Mouse (Mus musculus) ES-E14 (cell line): ENCODE results near the gene Cacna1i. TPM values are rescaled to one million over a fixed set of nuclear protein-coding genes. Genes with fewer than 3 reads are reported as not detected.

ENCODE experiments used
- DNase-seq: peaks from one replicate; pipeline ENCODE4 v3.0.0-alpha.2; 2013; ENCODE audit warnings: low read depth, low spot score
- H3K27ac ChIP-seq: 2 replicates; pipeline ENCODE4 v1.5.1; 2012; ENCODE audit warnings: low read depth, mild to moderate bottlenecking, low read length, moderate library complexity, mixed read lengths; ENCODE audit not compliant: poor library complexity, insufficient read depth, severe bottlenecking
- H3K36me3 ChIP-seq: 2 replicates; pipeline ENCODE4 v1.6.1; 2012; ENCODE audit warnings: mild to moderate bottlenecking, low read length, moderate library complexity, mixed read lengths; ENCODE audit not compliant: control insufficient read depth, poor library complexity, insufficient read depth, severe bottlenecking
- H3K4me1 ChIP-seq, 2 experiments: fragments of 150-350 bp in 1 of 2; sonication (generic) in 1 of 2; 2 replicates each; pipeline ENCODE4 v1.6.1; 2012; ENCODE audit warnings: low read length in 2 of 2, mild to moderate bottlenecking in 1 of 2, mixed read lengths in 1 of 2; ENCODE audit not compliant: control insufficient read depth in 2 of 2, insufficient read depth in 2 of 2, poor library complexity in 1 of 2
- H3K4me3 ChIP-seq, 2 experiments: fragments of 150-350 bp in 1 of 2; sonication (generic) in 1 of 2; 2 replicates each; pipeline ENCODE4 v1.5.1; 2012; ENCODE audit warnings: low read length in 2 of 2, low read depth in 1 of 2, mild to moderate bottlenecking in 1 of 2, mixed read lengths in 1 of 2; ENCODE audit not compliant: insufficient read depth in 1 of 2, poor library complexity in 1 of 2, severe bottlenecking in 1 of 2
- H3K9ac ChIP-seq: 2 replicates; pipeline ENCODE4 v1.6.1; 2012; ENCODE audit warnings: low read depth, mild to moderate bottlenecking, low read length, mixed read lengths; ENCODE audit not compliant: poor library complexity, insufficient read depth, severe bottlenecking
- H3K9me3 ChIP-seq: fragments of 150-350 bp; sonication (generic); 2 replicates; pipeline ENCODE4 v1.6.1; 2012; ENCODE audit warnings: low read depth, mild to moderate bottlenecking, low read length; ENCODE audit not compliant: control insufficient read depth, insufficient read depth
- CHD2 ChIP-seq: IDR thresholded peaks from 2 replicates; pipeline ENCODE4 v1.6.1; 2014; ENCODE audit warnings: mild to moderate bottlenecking, low read depth, low read length, inconsistent platforms
- HCFC1 ChIP-seq: IDR thresholded peaks from 2 replicates; pipeline ENCODE4 v1.6.1; 2012; ENCODE audit warnings: low read length, inconsistent platforms, borderline replicate concordance; ENCODE audit not compliant: insufficient read depth
- MAFK ChIP-seq: IDR thresholded peaks from 2 replicates; pipeline ENCODE4 v1.6.1; 2014; ENCODE audit warnings: mild to moderate bottlenecking, low read depth, low read length, inconsistent platforms; ENCODE audit not compliant: insufficient read depth
- ZC3H11A ChIP-seq: IDR thresholded peaks from 2 replicates; pipeline ENCODE4 v1.6.1; 2012; ENCODE audit warnings: low read depth, mild to moderate bottlenecking, inconsistent platforms, low read length, borderline replicate concordance
- ZNF384 ChIP-seq: IDR thresholded peaks from 2 replicates; pipeline ENCODE4 v1.6.1; 2012; ENCODE audit warnings: low read depth, low read length, inconsistent platforms
- in situ Hi-C, 2 experiments: fragments of 600-800 bp; cut with MboI; formaldehyde crosslinking; loops; one replicate each; pipeline ENCODE4 v1.15.1; 2025; ENCODE audit warnings: low sequenced_read_pairs in 2 of 2, inconsistent platforms in 1 of 2; ENCODE audit not compliant: unreplicated experiment in 2 of 2
- total RNA-seq: library from RNA; depleted of rRNA; stranded (reverse); fragments of 300-350 nt; gene quantifications from 2 replicates; pipeline ENCODE4 v1.2.3, GENCODE M21; 2012

Gene Cacna1i
- total RNA-seq, 1 experiment, result 1.7 TPM

DNA sequence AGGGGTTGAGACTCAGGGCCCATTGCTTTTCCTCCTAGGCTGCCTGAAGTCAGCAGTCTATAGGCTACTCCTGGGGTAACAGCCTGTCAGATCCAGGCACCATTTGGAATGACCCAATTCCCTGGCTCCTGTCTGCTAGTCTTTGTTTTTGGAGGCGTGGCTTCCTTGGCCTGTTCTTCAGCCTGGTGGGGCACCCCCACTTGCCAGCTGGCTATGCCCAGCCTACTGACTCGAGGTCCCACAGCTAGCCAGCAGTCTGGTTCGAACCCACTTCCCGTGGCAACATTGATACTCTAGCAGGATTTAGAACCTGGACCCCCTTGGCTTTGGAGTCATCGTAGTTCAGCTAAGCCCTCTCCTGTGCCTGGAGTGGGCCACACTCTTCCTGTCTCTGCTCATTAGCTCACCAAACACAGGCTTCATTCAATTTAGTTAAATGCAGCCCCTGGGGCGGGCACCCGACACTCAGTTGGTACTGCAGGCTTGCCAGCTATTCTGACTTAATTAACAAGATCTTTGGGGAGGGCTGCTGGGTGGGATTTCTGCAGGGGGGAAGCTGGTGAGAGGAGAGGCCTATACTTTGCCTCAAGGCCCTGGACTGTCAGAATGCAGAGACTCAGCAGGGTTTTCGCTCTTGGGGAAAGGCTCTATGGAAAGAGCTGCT, 75.6 kb downstream of the Cacna1i start:
- Histone ChIP-seq H3K9ac (no peak overlapping the region), H3K4me3 (no peak overlapping the region), H3K36me3 (no peaks in the 10 kb centered on the region), H3K4me1 (no peaks in the 10 kb centered on the region), H3K9me3 (no peaks in the 10 kb centered on the region), H3K27ac (no peak overlapping the region)
- in situ Hi-C loops, result no loop called here
- TF ChIP-seq MAFK, result no peak
- no peak for TF ChIP-seq HCFC1
- TF ChIP-seq ZC3H11A, result no peak
- no peak for TF ChIP-seq CHD2
- no peak for TF ChIP-seq ZNF384
- no peak for DNase-seq

- H3K9me3 ChIP-seq, result no peaks in the 10 kb centered on the region
- H3K36me3 ChIP-seq, result no peaks in the 10 kb centered on the region
- H3K27ac ChIP-seq, result no peak overlapping the region
- TF ChIP-seq HCFC1 (no peak), ZNF384 (no peak), ZC3H11A (no peak), CHD2 (no peak), MAFK (no peak)
- H3K4me3 ChIP-seq, result no peak overlapping the region
- no peaks in the 10 kb centered on the region for H3K4me1 ChIP-seq
- no peak for DNase-seq
- in situ Hi-C loops, result no loop called here
- H3K9ac ChIP-seq, result no peak overlapping the region
These were observed 77.0 kb downstream of the Cacna1i start for GRCm38 (mm10) chr15:80363821-80364715.

- Histone ChIP-seq H3K9ac (no peak overlapping the region), H3K9me3 (no peaks in the 10 kb centered on the region), H3K4me3 (no peak overlapping the region), H3K36me3 (no peaks in the 10 kb centered on the region), H3K4me1 (no peaks in the 10 kb centered on the region), H3K27ac (no peak overlapping the region)
- no peak for DNase-seq
- in situ Hi-C loops, result no loop called here
- no peak for TF ChIP-seq ZNF384
- no peak for TF ChIP-seq CHD2
- no peak for TF ChIP-seq ZC3H11A
- no peak for TF ChIP-seq HCFC1
- TF ChIP-seq MAFK, result no peak
These were observed 79.9 kb downstream of the Cacna1i start for GRCm38 (mm10) chr15:80366899-80367298.

DNA sequence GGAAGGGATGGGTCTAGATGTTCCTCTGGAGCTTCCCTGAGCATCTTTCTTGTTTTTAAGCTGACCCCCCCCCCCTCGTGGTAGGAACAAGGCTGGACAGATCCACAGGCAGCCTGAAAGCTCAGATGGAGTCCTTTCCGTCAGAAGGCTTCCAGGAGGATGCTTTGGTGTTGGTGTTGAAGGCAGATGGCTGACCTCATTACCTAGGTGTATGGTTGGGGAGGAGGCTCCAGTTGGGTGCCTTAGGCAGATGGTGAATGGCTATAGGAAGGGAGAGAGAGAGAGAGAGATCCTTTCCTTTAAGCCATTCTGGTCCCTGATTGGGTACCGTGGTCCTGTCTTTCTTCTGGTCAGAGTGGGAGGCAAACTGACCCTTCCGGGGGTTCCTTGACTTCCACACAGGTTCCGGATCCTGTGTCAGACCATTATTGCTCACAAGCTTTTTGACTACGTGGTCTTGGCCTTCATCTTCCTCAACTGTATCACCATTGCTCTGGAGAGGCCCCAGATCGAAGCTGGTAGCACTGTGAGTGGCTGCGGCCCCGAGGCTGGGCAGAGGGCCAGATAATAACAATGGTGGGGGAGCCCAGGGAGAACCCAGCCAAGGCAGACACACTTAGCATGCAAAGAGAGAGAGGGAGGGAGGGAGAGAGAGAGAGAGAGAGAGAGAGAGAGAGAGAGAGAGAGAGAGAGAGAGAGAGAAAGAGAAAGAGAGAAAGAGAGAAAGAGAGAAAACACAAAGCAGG, 86.4 kb downstream of the Cacna1i start:
- Histone ChIP-seq H3K4me1 (peaks cover 0 to 2% of the 10 kb centered on the region in 2 experiments; a peak in 1 of 4 replicates), H3K4me3 (no peak overlapping the region), H3K27ac (no peak overlapping the region), H3K9ac (no peak overlapping the region), H3K9me3 (no peaks in the 10 kb centered on the region), H3K36me3 (no peaks in the 10 kb centered on the region)
- TF ChIP-seq HCFC1 (no peak), ZC3H11A (no peak)
- DNase-seq, result no peak
- in situ Hi-C loops, result no loop called here
